In the genomic region with DNA sequence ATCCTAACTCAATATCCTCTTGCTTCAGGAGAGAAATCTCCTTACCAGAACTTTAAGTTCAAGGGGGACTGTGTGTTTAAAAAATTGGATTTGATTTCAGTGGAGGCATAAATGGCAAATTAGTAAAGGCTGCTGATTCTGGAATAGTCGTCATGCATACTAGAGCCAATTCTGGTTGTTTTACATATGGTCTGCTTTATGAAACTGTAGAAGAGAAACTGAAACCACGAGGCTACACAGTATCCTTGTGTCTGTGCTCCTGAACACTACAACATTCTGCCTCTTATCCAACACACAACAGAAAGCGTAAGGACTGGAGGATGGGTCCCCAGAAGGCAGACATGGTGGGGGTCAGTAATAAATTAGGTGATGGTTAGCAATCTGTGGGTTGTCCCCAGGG, we compare ENCODE assay signal across 13 mouse cellular contexts. TPM values are rescaled to one million over a fixed set of nuclear protein-coding genes. Genes with fewer than 3 reads are reported as not detected.
A peak's percentile ranks its signal among the peaks of the same experiment; 100 is the strongest.
DNase-seq lines count a peak whose midpoint lies in the region; ATAC-seq lines count a peak whose summit lies in the region.
"Had no signal": no experiment of that assay in that cellular context is flagged by ENCODE, and none has a peak within 500 bp of the region (broad histone marks: within the 10 kb centered on the region; RNA-seq: fewer than 3 reads in every experiment).

No protein-coding gene starts in this region.

- H3K27ac ChIP-seq in embryonic facial prominence, embryonic 13.5 days, result peak overlapping the region; percentile 68
- peak overlapping the region; percentile 86 for H3K27ac ChIP-seq in hindbrain, embryonic 13.5 days
- peak overlapping the region; percentile 91 for H3K27ac ChIP-seq in midbrain, embryonic 13.5 days
- H3K27ac ChIP-seq: heart, adult 2 months; lung, embryonic 15.5 days had no signal

- WGBS in embryonic facial prominence, embryonic 13.5 days, result 30% methylated on average over 3 of the region's 3 CpGs
- WGBS in hindbrain, embryonic 13.5 days, result 69% methylated on average over 3 of the region's 3 CpGs
- WGBS in midbrain, embryonic 13.5 days, result 84% methylated on average over 3 of the region's 3 CpGs

- no peak for ATAC-seq in embryonic facial prominence, embryonic 13.5 days (ENCODE audit: insufficient number of reproducible peaks, insufficient read depth, low FRiP score, low TSS enrichment, low read depth)
- ATAC-seq in hindbrain, embryonic 13.5 days (ENCODE audit: low FRiP score), result no peak
- ATAC-seq in midbrain, embryonic 13.5 days, result no peak

- no peak overlapping the region for H3K4me3 ChIP-seq in embryonic facial prominence, embryonic 13.5 days
- H3K4me3 ChIP-seq in hindbrain, embryonic 13.5 days, result no peak overlapping the region
- no peak overlapping the region for H3K4me3 ChIP-seq in midbrain, embryonic 13.5 days (replicated peaks)
- H3K4me3 ChIP-seq: heart, adult 2 months; lung, embryonic 15.5 days had no signal

- peak overlapping the region; percentile 53 for H3K4me2 ChIP-seq in embryonic facial prominence, embryonic 13.5 days
- H3K4me2 ChIP-seq in hindbrain, embryonic 13.5 days, result peak overlapping the region; percentile 49; the same call in 1 of the 2 replicates
- 0 out of 2 replicates have a peak overlapping the region, but pooled peaks have one; percentile 50 for H3K4me2 ChIP-seq in midbrain, embryonic 13.5 days (replicated peaks)

- H3K4me1 ChIP-seq in embryonic facial prominence, embryonic 13.5 days, result peaks cover 43% of the 10 kb centered on the region
- H3K4me1 ChIP-seq in hindbrain, embryonic 13.5 days (replicated peaks), result peaks cover 55% of the 10 kb centered on the region
- peaks cover 57% of the 10 kb centered on the region for H3K4me1 ChIP-seq in midbrain, embryonic 13.5 days (replicated peaks)

- no peaks in the 10 kb centered on the region for H3K9me3 ChIP-seq in embryonic facial prominence, embryonic 13.5 days
- no peaks in the 10 kb centered on the region for H3K9me3 ChIP-seq in hindbrain, embryonic 13.5 days
- no peaks in the 10 kb centered on the region for H3K9me3 ChIP-seq in midbrain, embryonic 13.5 days
- H3K9me3 ChIP-seq: lung, embryonic 15.5 days had no signal

- no peaks in the 10 kb centered on the region for H3K27me3 ChIP-seq in embryonic facial prominence, embryonic 13.5 days
- H3K27me3 ChIP-seq in hindbrain, embryonic 13.5 days, result no peaks in the 10 kb centered on the region
- no peaks in the 10 kb centered on the region for H3K27me3 ChIP-seq in midbrain, embryonic 13.5 days
- H3K27me3 ChIP-seq: lung, embryonic 15.5 days had no signal

- DNase-seq in 416B (ENCODE audit: low read depth), result peak; percentile 15
- no peak for DNase-seq in layer of hippocampus, postnatal 25 days (ENCODE audit: extremely low spot score in 1 of 2, low spot score in 1 of 2)
- no peak for DNase-seq in adrenal gland, adult 8-10 months
- no peak for DNase-seq in embryo, embryonic 9.5 days (ENCODE audit: extremely low spot score)
- no peak for DNase-seq in cerebellum, postnatal 10 days
- DNase-seq: heart, adult 2 months; kidney, postnatal 36 days; thymus, postnatal 25 days had no signal

- H3K9ac ChIP-seq in embryonic facial prominence, embryonic 13.5 days, result no peak overlapping the region
- H3K9ac ChIP-seq in hindbrain, embryonic 13.5 days, result no peak overlapping the region
- H3K9ac ChIP-seq in midbrain, embryonic 13.5 days (replicated peaks), result no peak overlapping the region
- H3K9ac ChIP-seq: lung, embryonic 15.5 days had no signal

- H3K36me3 ChIP-seq in embryonic facial prominence, embryonic 13.5 days, result no peaks in the 10 kb centered on the region
- no peaks in the 10 kb centered on the region for H3K36me3 ChIP-seq in hindbrain, embryonic 13.5 days
- no peaks in the 10 kb centered on the region for H3K36me3 ChIP-seq in midbrain, embryonic 13.5 days
- H3K36me3 ChIP-seq: lung, embryonic 15.5 days had no signal

RNA-seq across cellular contexts. Expression of a gene that starts 4.1 kb away (rescaled TPM):
- 19.6 and 23.9 TPM in 2 replicates for polyA plus RNA-seq in embryonic facial prominence, embryonic 13.5 days (2015; fragmentation: Nextera tagmentation; extraction: Ambion mirVana)
- 14.8 and 17.2 TPM in 2 replicates for polyA plus RNA-seq in hindbrain, embryonic 13.5 days (2015; fragmentation: Nextera tagmentation; extraction: Ambion mirVana)
- 17.6 and 18.6 TPM in 2 replicates for polyA plus RNA-seq in midbrain, embryonic 13.5 days (2015; fragmentation: Nextera tagmentation; extraction: Ambion mirVana)
- under 1 TPM; 0.54 to 0.79 TPM for total RNA-seq in layer of hippocampus, postnatal 25 days (2021)
- total RNA-seq in adrenal gland, adult 8-10 months (2022), result 1 to 10 TPM in 3 of 4 experiments, under 1 TPM in 1; 0.83 to 1.5 (median 1.1) TPM
- total RNA-seq: common myeloid progenitor, adult 5-6 weeks had no signal
